Mouse (Mus musculus) limb, embryonic 11.5 days (tissue): ENCODE measurements around the gene Eaf2. TPM values are rescaled to one million over a fixed set of nuclear protein-coding genes. Genes with fewer than 3 reads are reported as not detected.

Source experiments
- ATAC-seq: fragments of 200-750 bp; cut with Nextera tagmentation; 2 replicates; pipeline ENCODE4 v1.8.0; 2017; ENCODE audit warnings: low read depth; ENCODE audit not compliant: insufficient number of reproducible peaks, low FRiP score, low TSS enrichment
- DNase-seq: peaks from one replicate; pipeline ENCODE4 v3.0.0-alpha.2; 2015; ENCODE audit warnings: low spot score
- H3K27ac ChIP-seq: fragments of 300-500 bp; sonication (generic); replicated peaks from 2 replicates; pipeline ENCODE4 v1.5.1; 2014; ENCODE audit warnings: low read depth, mild to moderate bottlenecking, low read length
- H3K27me3 ChIP-seq: fragments of 300-500 bp; sonication (generic); 2 replicates; pipeline ENCODE4 v1.6.1; 2014; ENCODE audit warnings: mild to moderate bottlenecking, low read length, mixed read lengths; ENCODE audit not compliant: control insufficient read depth, insufficient read depth
- H3K36me3 ChIP-seq: fragments of 300-500 bp; sonication (generic); 2 replicates; pipeline ENCODE4 v1.6.1; 2014; ENCODE audit warnings: mild to moderate bottlenecking, low read length, moderate library complexity, mixed read lengths; ENCODE audit not compliant: control insufficient read depth, insufficient read depth
- H3K4me1 ChIP-seq: fragments of 300-500 bp; sonication (generic); 2 replicates; pipeline ENCODE4 v1.6.1; 2014; ENCODE audit warnings: low read length, mixed read lengths; ENCODE audit not compliant: control insufficient read depth, insufficient read depth
- H3K4me2 ChIP-seq: fragments of 300-500 bp; sonication (generic); 2 replicates; pipeline ENCODE4 v1.6.1; 2014; ENCODE audit warnings: low read depth, mild to moderate bottlenecking, moderate library complexity; ENCODE audit not compliant: severe bottlenecking
- H3K4me3 ChIP-seq: fragments of 300-500 bp; sonication (generic); 2 replicates; pipeline ENCODE4 v1.5.1; 2014; ENCODE audit warnings: low read depth, low read length
- H3K9ac ChIP-seq: fragments of 300-500 bp; sonication (generic); 2 replicates; pipeline ENCODE4 v1.6.1; 2014; ENCODE audit warnings: mild to moderate bottlenecking, low read length
- H3K9me3 ChIP-seq: fragments of 300-500 bp; sonication (generic); 2 replicates; pipeline ENCODE4 v1.6.1; 2016; ENCODE audit warnings: low read length; ENCODE audit not compliant: control insufficient read depth
- WGBS: fragments of 180-500 bp; shearing (Covaris S2); extraction: QIAGEN DNeasy Blood & Tissue Kit; methylation state at CpG from one replicate; pipeline ENCODE4 v1.1.7; 2014; 5-methylcytosine and 5-hydroxymethylcytosine counted together
- polyA plus RNA-seq: library from polyadenylated mRNA; unstranded; fragments of >200 nt; fragmentation: Nextera tagmentation; extraction: Ambion mirVana; gene quantifications from 2 replicates; pipeline ENCODE4 v1.2.1, GENCODE M21; 2014

The Eaf2 gene
- polyA plus RNA-seq, 1 experiment from 2014 or later, result 2.4 TPM

DNA sequence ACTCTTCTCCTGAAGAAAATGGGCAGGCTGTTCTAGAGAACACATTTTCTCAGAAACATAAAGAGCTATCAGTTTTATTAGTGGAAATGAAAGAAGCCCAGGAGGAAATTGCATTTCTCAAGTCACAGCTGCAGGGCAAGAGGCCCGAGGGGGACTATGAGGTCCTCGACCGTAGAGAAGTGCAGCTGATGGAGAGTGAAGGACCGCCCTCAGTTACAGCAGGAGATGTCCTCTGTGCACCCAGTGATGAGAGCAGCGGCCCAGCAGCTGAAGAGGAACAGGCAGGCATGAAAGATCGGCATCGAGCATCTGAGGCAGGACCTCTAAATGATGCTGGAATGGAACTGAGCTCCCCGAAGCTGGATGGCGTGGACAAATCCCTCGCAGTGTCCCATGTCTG lies 37.1 kb upstream of the Eaf2 start:
- 85% methylated on average over 10 of the region's 10 CpGs for WGBS
- Histone ChIP-seq H3K4me3 (no peak overlapping the region), H3K36me3 (peaks cover 2% of the 10 kb centered on the region), H3K4me2 (no peak overlapping the region), H3K9me3 (no peaks in the 10 kb centered on the region), H3K4me1 (no peaks in the 10 kb centered on the region), H3K27me3 (no peaks in the 10 kb centered on the region), H3K9ac (no peak overlapping the region), H3K27ac (no peak overlapping the region)
- DNase-seq, result no peak
- no peak for ATAC-seq

- Histone ChIP-seq H3K4me1 (no peaks in the 10 kb centered on the region), H3K36me3 (no peaks in the 10 kb centered on the region; the same call in 1 of the 2 replicates), H3K4me3 (no peak overlapping the region), H3K27me3 (no peaks in the 10 kb centered on the region), H3K27ac (no peak overlapping the region), H3K4me2 (no peak overlapping the region), H3K9ac (no peak overlapping the region), H3K9me3 (no peaks in the 10 kb centered on the region)
- ATAC-seq, result no peak
- WGBS, result 90% methylated on average over 5 of the region's 5 CpGs
- no peak for DNase-seq
Observed at GRCm38 (mm10) chr16:36903156-36903555, 28.4 kb upstream of the Eaf2 start.

- Histone ChIP-seq H3K4me2 (no peak overlapping the region), H3K9ac (no peak overlapping the region), H3K4me1 (no peaks in the 10 kb centered on the region), H3K36me3 (0 out of 2 replicates have a peak, but pooled peaks cover 2% of the 10 kb centered on the region), H3K9me3 (no peaks in the 10 kb centered on the region), H3K4me3 (no peak overlapping the region), H3K27me3 (no peaks in the 10 kb centered on the region), H3K27ac (no peak overlapping the region)
- ATAC-seq, result no peak
- 95% methylated on average over 6 of the region's 6 CpGs for WGBS
- no peak for DNase-seq
Observed at GRCm38 (mm10) chr16:36896712-36897111, 21.9 kb upstream of the Eaf2 start.

GRCm38 (mm10) chr16:36893317-36893716 lies 18.5 kb upstream of the Eaf2 start:
- ATAC-seq (no peak), DNase-seq (no peak)
- H3K27me3 ChIP-seq, result no peaks in the 10 kb centered on the region
- WGBS, result 96% methylated on average over 10 of the region's 10 CpGs
- no peaks in the 10 kb centered on the region for H3K9me3 ChIP-seq
- no peak overlapping the region for H3K27ac ChIP-seq
- H3K4me2 ChIP-seq, result no peak overlapping the region
- no peak overlapping the region for H3K4me3 ChIP-seq
- H3K36me3 ChIP-seq, result peaks cover 7% of the 10 kb centered on the region; the same call in 1 of the 2 replicates
- H3K4me1 ChIP-seq, result no peaks in the 10 kb centered on the region
- H3K9ac ChIP-seq, result no peak overlapping the region

DNA sequence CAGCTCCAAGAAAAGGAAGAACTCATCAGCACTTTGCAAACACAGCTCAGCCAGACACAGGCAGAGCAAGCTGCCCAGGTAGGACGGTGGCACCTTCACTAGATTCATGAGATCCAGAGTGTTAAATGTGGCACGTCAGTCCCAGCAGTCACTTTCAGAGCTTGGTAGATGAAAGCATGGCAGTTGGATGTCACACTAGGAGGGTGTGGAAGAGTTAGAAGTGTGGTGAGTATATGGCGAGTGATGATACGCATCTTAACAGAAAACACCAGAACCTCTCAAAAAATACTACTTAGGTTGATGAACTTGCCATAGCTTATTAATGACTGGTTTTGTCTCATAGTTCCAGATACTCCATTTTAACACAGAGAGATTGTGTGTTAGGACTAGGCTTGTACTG lies 16.6 kb upstream of the Eaf2 start:
- Histone ChIP-seq H3K27ac (no peak overlapping the region), H3K4me2 (no peak overlapping the region), H3K36me3 (peaks cover 7% of the 10 kb centered on the region; the same call in 1 of the 2 replicates), H3K4me3 (no peak overlapping the region), H3K9ac (no peak overlapping the region), H3K4me1 (no peaks in the 10 kb centered on the region), H3K9me3 (no peaks in the 10 kb centered on the region), H3K27me3 (no peaks in the 10 kb centered on the region)
- ATAC-seq (no peak), DNase-seq (no peak)
- 83% methylated on average over 4 of the region's 4 CpGs for WGBS

DNA sequence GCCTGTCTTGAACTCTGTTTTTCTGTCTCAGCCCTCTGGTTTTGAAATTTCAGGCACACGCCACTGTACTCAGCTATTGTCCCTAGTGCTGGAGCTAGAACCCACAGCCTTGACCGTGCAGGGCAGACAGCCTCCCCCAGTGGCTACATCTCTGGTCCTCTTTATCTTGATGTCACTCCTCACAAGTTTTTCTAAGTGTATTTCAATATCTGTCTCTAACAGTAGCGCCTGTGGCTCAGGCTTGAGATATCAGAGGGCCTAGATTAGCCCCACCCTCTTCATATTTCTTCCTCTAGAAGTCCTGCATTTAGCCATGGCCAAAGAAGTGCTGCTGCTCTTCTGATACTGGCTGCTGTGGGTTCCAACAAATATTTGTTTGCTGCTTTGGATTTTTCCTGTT lies 15.8 kb upstream of the Eaf2 start:
- no peak for ATAC-seq
- H3K4me1 ChIP-seq, result no peaks in the 10 kb centered on the region
- 92% methylated on average over 3 of the region's 3 CpGs for WGBS

DNA sequence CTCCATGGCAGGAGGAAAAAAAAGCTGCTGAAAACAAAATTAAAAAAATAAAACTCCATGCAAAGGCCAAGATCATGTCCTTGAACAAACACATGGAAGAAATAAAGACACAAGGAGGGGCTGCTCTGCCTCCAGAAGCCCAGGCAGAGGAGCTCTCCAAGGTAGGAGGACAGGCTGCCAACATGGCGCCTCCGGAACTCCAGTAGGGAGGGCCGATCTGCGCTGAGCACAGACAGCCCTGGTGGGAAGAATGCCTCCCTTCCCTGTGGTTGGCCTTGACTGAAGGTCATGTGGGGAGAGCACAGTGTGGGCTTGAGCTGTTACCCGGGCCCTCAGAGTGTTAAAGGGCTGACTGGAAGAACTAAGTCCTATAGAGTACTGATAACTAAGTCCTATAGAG lies 12.7 kb upstream of the Eaf2 start:
- Histone ChIP-seq H3K9ac (no peak overlapping the region), H3K27ac (no peak overlapping the region), H3K36me3 (peaks cover 5% of the 10 kb centered on the region; the same call in 1 of the 2 replicates), H3K9me3 (no peaks in the 10 kb centered on the region), H3K4me1 (no peaks in the 10 kb centered on the region), H3K4me3 (no peak overlapping the region), H3K27me3 (no peaks in the 10 kb centered on the region), H3K4me2 (no peak overlapping the region)
- DNase-seq (no peak), ATAC-seq (no peak)
- 85% methylated on average over 5 of the region's 5 CpGs for WGBS

More for the DNA sequence above, 15.8 kb upstream of the Eaf2 start:
- Histone ChIP-seq H3K9ac (no peak overlapping the region), H3K27me3 (no peaks in the 10 kb centered on the region), H3K36me3 (peaks cover 7% of the 10 kb centered on the region; the same call in 1 of the 2 replicates), H3K4me2 (no peak overlapping the region), H3K4me3 (no peak overlapping the region), H3K27ac (no peak overlapping the region), H3K9me3 (no peaks in the 10 kb centered on the region)
- no peak for DNase-seq

GRCm38 (mm10) chr16:36885912-36886311 lies 11.1 kb upstream of the Eaf2 start:
- no peak overlapping the region for H3K4me3 ChIP-seq
- no peaks in the 10 kb centered on the region for H3K9me3 ChIP-seq
- H3K27ac ChIP-seq, result no peak overlapping the region
- H3K9ac ChIP-seq, result no peak overlapping the region
- DNase-seq (no peak), ATAC-seq (no peak)
- 98% methylated on average over 11 of the region's 11 CpGs for WGBS
- no peak overlapping the region for H3K4me2 ChIP-seq
- H3K27me3 ChIP-seq, result no peaks in the 10 kb centered on the region
- H3K36me3 ChIP-seq, result peaks cover 5% of the 10 kb centered on the region; the same call in 1 of the 2 replicates
- no peaks in the 10 kb centered on the region for H3K4me1 ChIP-seq

GRCm38 (mm10) chr16:36884881-36885280 lies 10.1 kb upstream of the Eaf2 start:
- no peaks in the 10 kb centered on the region for H3K9me3 ChIP-seq
- peak; percentile 57 for DNase-seq
- no peak for ATAC-seq
- no peak overlapping the region for H3K27ac ChIP-seq
- H3K4me3 ChIP-seq, result no peak overlapping the region
- H3K4me1 ChIP-seq, result no peaks in the 10 kb centered on the region
- H3K36me3 ChIP-seq, result peaks cover 4% of the 10 kb centered on the region; the same call in 1 of the 2 replicates
- H3K4me2 ChIP-seq, result no peak overlapping the region
- no peaks in the 10 kb centered on the region for H3K27me3 ChIP-seq
- no peak overlapping the region for H3K9ac ChIP-seq
- 84% methylated on average over 4 of the region's 4 CpGs for WGBS
